Mouse (Mus musculus): Measurements from ENCODE around the gene Tmem216. TPM values are rescaled to one million over a fixed set of nuclear protein-coding genes. Genes with fewer than 3 reads are reported as not detected.

Tmem216 gene
- 60.0 and 62.2 TPM in 2 replicates for polyA plus RNA-seq (2016; fragmentation: Nextera tagmentation; extraction: Ambion mirVana)

- peak within 1 kb of the TSS; percentile 72 for H3K4me3 ChIP-seq
- 2% methylated on average over 43 of the region's 43 CpGs for WGBS
- no peaks in the 10 kb centered on the region for H3K9me3 ChIP-seq (replicated peaks)
- H3K4me1 ChIP-seq, result peaks cover 17% of the 10 kb centered on the region
- peaks cover 29% of the 10 kb centered on the region for H3K36me3 ChIP-seq
- H3K27ac ChIP-seq, result peak within 1 kb of the TSS; percentile 85
- H3K27me3 ChIP-seq (ENCODE audit: low read depth, poor library complexity, severe bottlenecking), result no peaks in the 10 kb centered on the region
- peak; percentile 87 for DNase-seq (ENCODE audit: low spot score)
Observed at GRCm38 (mm10) chr19:10555624-10556510, at the start of gene Tmem216. Gene Tmem216 (minus strand): TSS chr19:10556238.

- under 1% methylated on average over 49 of the region's 49 CpGs for WGBS
- H3K27ac ChIP-seq, result peak within 1 kb of the TSS; percentile 94
- H3K27me3 ChIP-seq (ENCODE audit: low read depth, poor library complexity, severe bottlenecking), result no peaks in the 10 kb centered on the region
- peaks cover 41% of the 10 kb centered on the region for H3K36me3 ChIP-seq
- H3K4me1 ChIP-seq, result peaks cover 46% of the 10 kb centered on the region
- peak; percentile 99 for DNase-seq (ENCODE audit: low spot score)
- H3K4me3 ChIP-seq, result peak within 1 kb of the TSS; percentile 80
- no peaks in the 10 kb centered on the region for H3K9me3 ChIP-seq (replicated peaks)
Observed at GRCm38 (mm10) chr19:10605293-10605900, 49.4 kb upstream of the Tmem216 start, which contains the start of the genes Ddb1 and Tkfc. Gene Ddb1 (plus strand): TSS chr19:10605327. Gene Tkfc (minus strand): TSS chr19:10605654.

GRCm38 (mm10) chr19:10604534-10604933, 48.5 kb upstream of the Tmem216 start:
- H3K4me1 ChIP-seq, result peaks cover 46% of the 10 kb centered on the region
- peak overlapping the region; percentile 80 for H3K4me3 ChIP-seq
- peaks cover 41% of the 10 kb centered on the region for H3K36me3 ChIP-seq
- 55% methylated on average over 3 of the region's 3 CpGs for WGBS
- no peak for DNase-seq (ENCODE audit: low spot score)
- H3K27me3 ChIP-seq (ENCODE audit: low read depth, poor library complexity, severe bottlenecking), result no peaks in the 10 kb centered on the region
- H3K27ac ChIP-seq, result peak overlapping the region; percentile 94
- H3K9me3 ChIP-seq (replicated peaks), result no peaks in the 10 kb centered on the region

GRCm38 (mm10) chr19:10603660-10604523, 47.9 kb upstream of the Tmem216 start:
- peak overlapping the region; percentile 80; the same call in 1 of the 2 replicates for H3K4me3 ChIP-seq

GRCm38 (mm10) chr19:10602787-10603186, 46.7 kb upstream of the Tmem216 start:
- peaks cover 37% of the 10 kb centered on the region for H3K36me3 ChIP-seq
- WGBS, result 2% methylated on average over 9 of the region's 9 CpGs
- DNase-seq (ENCODE audit: low spot score), result peak; percentile 86
- H3K4me1 ChIP-seq, result peaks cover 40% of the 10 kb centered on the region
- peak overlapping the region; percentile 46 for H3K4me3 ChIP-seq
- H3K9me3 ChIP-seq (replicated peaks), result no peaks in the 10 kb centered on the region
- H3K27ac ChIP-seq, result peak overlapping the region; percentile 94
- no peaks in the 10 kb centered on the region for H3K27me3 ChIP-seq (ENCODE audit: low read depth, poor library complexity, severe bottlenecking)

More at GRCm38 (mm10) chr19:10603660-10604523, 47.9 kb upstream of the Tmem216 start:
- no peak for DNase-seq (ENCODE audit: low spot score)
- peak overlapping the region; percentile 94 for H3K27ac ChIP-seq
- WGBS, result 88% methylated on average over 18 of the region's 18 CpGs
- H3K27me3 ChIP-seq (ENCODE audit: low read depth, poor library complexity, severe bottlenecking), result no peaks in the 10 kb centered on the region
- H3K4me1 ChIP-seq, result peaks cover 46% of the 10 kb centered on the region
- H3K9me3 ChIP-seq (replicated peaks), result no peaks in the 10 kb centered on the region
- peaks cover 39% of the 10 kb centered on the region for H3K36me3 ChIP-seq

GRCm38 (mm10) chr19:10602247-10602769, 46.3 kb upstream of the Tmem216 start:
- 17% methylated on average over 6 of the region's 6 CpGs for WGBS
- no peak for DNase-seq (ENCODE audit: low spot score)
- H3K9me3 ChIP-seq (replicated peaks), result no peaks in the 10 kb centered on the region

GRCm38 (mm10) chr19:10599648-10600047, 43.6 kb upstream of the Tmem216 start:
- no peak for DNase-seq (ENCODE audit: low spot score)
- Histone ChIP-seq H3K4me3 (no peak overlapping the region), H3K9me3 (replicated peaks) (no peaks in the 10 kb centered on the region), H3K27me3 (ENCODE audit: low read depth, poor library complexity, severe bottlenecking) (no peaks in the 10 kb centered on the region), H3K4me1 (peaks cover 25% of the 10 kb centered on the region), H3K27ac (no peak overlapping the region), H3K36me3 (peaks cover 57% of the 10 kb centered on the region)
- 97% methylated on average over 2 of the region's 2 CpGs for WGBS

More at GRCm38 (mm10) chr19:10602247-10602769, 46.3 kb upstream of the Tmem216 start:
- H3K4me3 ChIP-seq, result peak overlapping the region; percentile 46
- no peaks in the 10 kb centered on the region for H3K27me3 ChIP-seq (ENCODE audit: low read depth, poor library complexity, severe bottlenecking)
- peak overlapping the region; percentile 94 for H3K27ac ChIP-seq
- peaks cover 36% of the 10 kb centered on the region for H3K4me1 ChIP-seq
- H3K36me3 ChIP-seq, result peaks cover 36% of the 10 kb centered on the region

GRCm38 (mm10) chr19:10598188-10598587, 42.1 kb upstream of the Tmem216 start:
- H3K9me3 ChIP-seq (replicated peaks), result no peaks in the 10 kb centered on the region
- H3K4me3 ChIP-seq, result no peak overlapping the region
- 39% methylated on average over 3 of the region's 3 CpGs for WGBS
- no peak overlapping the region for H3K27ac ChIP-seq
- DNase-seq (ENCODE audit: low spot score), result no peak
- H3K36me3 ChIP-seq, result peaks cover 71% of the 10 kb centered on the region
- no peaks in the 10 kb centered on the region for H3K27me3 ChIP-seq (ENCODE audit: low read depth, poor library complexity, severe bottlenecking)
- peaks cover 10% of the 10 kb centered on the region for H3K4me1 ChIP-seq

GRCm38 (mm10) chr19:10591659-10592377, 35.8 kb upstream of the Tmem216 start:
- no peak for DNase-seq (ENCODE audit: low spot score)
- Histone ChIP-seq H3K27me3 (ENCODE audit: low read depth, poor library complexity, severe bottlenecking) (no peaks in the 10 kb centered on the region), H3K27ac (no peak overlapping the region), H3K4me1 (0 out of 2 replicates have a peak, but pooled peaks cover 2% of the 10 kb centered on the region), H3K9me3 (replicated peaks) (no peaks in the 10 kb centered on the region), H3K4me3 (no peak overlapping the region), H3K36me3 (peaks cover 66% of the 10 kb centered on the region)
- 92% methylated on average over 6 of the region's 6 CpGs for WGBS

- Histone ChIP-seq H3K27me3 (ENCODE audit: low read depth, poor library complexity, severe bottlenecking) (no peaks in the 10 kb centered on the region), H3K9me3 (replicated peaks) (no peaks in the 10 kb centered on the region), H3K4me1 (0 out of 2 replicates have a peak, but pooled peaks cover 2% of the 10 kb centered on the region), H3K4me3 (no peak overlapping the region), H3K27ac (no peak overlapping the region), H3K36me3 (peaks cover 50% of the 10 kb centered on the region)
- no peak for DNase-seq (ENCODE audit: low spot score)
- 80% methylated on average over 3 of the region's 3 CpGs for WGBS
Observed at GRCm38 (mm10) chr19:10590301-10590700, 34.3 kb upstream of the Tmem216 start.

GRCm38 (mm10) chr19:10589127-10589857, 33.3 kb upstream of the Tmem216 start:
- WGBS, result 81% methylated on average over 5 of the region's 5 CpGs
- peaks cover 45% of the 10 kb centered on the region for H3K36me3 ChIP-seq
- H3K27me3 ChIP-seq (ENCODE audit: low read depth, poor library complexity, severe bottlenecking), result no peaks in the 10 kb centered on the region
- no peak for DNase-seq (ENCODE audit: low spot score)
- H3K4me1 ChIP-seq, result 0 out of 2 replicates have a peak, but pooled peaks cover 2% of the 10 kb centered on the region
- no peak overlapping the region for H3K27ac ChIP-seq
- no peaks in the 10 kb centered on the region for H3K9me3 ChIP-seq (replicated peaks)
- no peak overlapping the region for H3K4me3 ChIP-seq
